Mouse (Mus musculus) 3134 (cell line): ENCODE results near the gene Akap10.

Source experiments
- DNase-seq: peaks from one replicate; pipeline ENCODE4 v3.0.0-alpha.2; 2011; ENCODE audit warnings: low spot score; ENCODE audit not compliant: insufficient read length; ENCODE audit errors: extremely low read depth

The Akap10 gene

GRCm38 (mm10) chr11:61839182-61839581 lies 90.9 kb downstream of the Akap10 start:
- DNase-seq = no peak
